Mouse (Mus musculus) ES-CJ7 (cell line): ENCODE measurements around the gene Ggt6.

Experiments
- DNase-seq: peaks from one replicate; pipeline ENCODE4 v3.0.0; 2011; ENCODE audit warnings: low read depth, low spot score

Gene Ggt6

GRCm38 (mm10) chr11:72411093-72411921 lies 24.0 kb upstream of the Ggt6 start, which contains the start of gene Smtnl2:
Gene Smtnl2, minus strand, starts transcription at chr11:72411713.
- peak; percentile 91 for DNase-seq

DNA sequence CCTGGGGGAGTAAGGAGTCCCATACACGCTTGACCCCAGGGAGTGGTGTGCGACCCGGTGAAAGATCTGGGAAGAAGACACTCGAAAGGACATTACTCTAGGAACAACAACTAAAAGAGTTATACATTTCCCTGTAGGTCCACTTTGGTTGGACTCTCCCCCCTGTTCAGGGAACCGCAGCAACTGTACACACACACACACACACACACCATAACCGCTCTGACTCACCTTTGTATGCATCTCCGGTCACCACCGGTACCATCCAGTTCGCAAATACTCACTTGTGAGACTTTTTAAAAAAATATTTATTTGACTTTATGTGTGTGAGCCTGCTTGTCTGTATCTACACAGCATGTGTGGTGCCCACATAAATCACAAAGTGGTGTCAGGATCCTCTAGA lies 23.4 kb upstream of the Ggt6 start:
- no peak for DNase-seq

DNA sequence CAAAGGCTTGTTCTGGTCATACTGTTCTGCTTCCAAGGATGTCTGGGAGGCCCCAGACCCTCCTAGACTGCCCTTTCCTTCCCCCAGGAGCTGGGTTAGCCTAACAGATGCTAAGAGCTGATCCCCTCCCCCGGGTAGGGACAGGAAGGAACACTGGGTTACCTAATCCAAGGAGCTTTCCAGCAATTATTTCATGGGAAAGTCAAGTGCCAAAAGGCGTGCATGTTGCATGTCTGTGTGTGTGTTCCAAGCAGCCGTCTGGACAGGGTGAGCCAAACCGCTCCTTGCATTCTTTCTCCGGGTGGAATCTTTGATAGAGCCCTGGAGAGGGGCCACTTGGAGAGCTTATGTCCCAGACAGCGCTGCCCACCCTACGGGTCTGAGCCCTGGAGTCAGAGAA lies 22.3 kb upstream of the Ggt6 start:
- no peak for DNase-seq

GRCm38 (mm10) chr11:72413601-72414190 lies 21.6 kb upstream of the Ggt6 start:
- no peak for DNase-seq

GRCm38 (mm10) chr11:72415155-72415554 lies 20.2 kb upstream of the Ggt6 start:
- DNase-seq: no peak

DNA sequence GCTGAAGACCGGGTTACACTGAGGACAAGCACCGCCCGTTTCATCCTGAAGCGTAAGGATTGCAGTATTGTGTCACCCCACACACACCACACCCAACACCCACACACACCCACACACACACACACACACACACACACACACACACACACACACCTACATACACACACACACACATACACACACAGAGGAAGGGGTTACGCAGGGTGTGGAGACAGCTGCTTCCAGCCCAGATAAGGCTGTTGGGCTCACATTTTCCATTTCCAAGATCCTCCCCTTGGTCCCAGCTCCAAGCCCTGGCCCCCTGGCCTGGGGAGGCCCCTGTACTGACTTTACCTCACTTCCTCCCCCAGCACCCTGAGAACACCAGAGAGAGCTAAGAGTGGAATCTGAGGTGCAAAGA lies 18.7 kb upstream of the Ggt6 start:
- no peak for DNase-seq

DNA sequence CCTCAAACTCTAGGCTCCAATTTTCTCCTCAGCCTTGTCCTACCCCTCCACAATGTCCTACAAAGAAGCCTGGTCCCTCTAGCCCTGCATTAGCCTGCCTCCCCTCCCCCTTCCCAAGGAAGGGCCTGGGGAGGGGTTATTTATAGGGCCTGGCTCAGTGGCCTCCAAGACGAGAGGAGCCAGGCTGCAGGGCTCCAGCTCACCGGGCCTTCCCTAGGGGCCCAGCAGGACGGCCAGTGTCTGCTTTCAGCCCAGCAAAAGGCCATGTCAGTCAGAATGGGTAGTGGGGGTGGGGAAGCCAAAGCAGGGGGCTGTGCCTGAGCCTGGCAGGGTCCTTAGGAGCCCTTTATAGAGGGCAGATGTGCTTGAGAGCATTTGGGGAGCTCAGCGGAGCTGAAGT lies 17.9 kb upstream of the Ggt6 start:
- no peak for DNase-seq

DNA sequence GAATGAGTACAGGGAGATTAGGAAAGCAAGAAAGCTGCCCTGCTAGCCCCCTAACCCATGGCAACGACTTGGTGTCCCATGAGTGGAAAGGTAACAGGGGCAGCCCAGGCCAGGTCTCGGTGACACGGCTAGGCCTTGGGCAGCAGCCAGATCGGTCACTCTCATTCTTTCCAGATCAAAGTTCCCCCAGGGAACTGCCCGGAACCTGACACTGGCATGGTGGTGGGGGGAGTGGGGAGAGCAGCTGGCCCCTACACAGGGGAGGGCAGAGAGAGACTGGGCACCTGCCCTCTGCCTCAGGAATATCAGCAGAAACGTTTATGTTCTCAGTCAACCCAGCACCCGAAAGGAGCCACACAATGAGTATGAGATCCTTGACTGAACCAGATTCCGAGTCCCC lies 17.1 kb upstream of the Ggt6 start:
- DNase-seq: no peak

DNA sequence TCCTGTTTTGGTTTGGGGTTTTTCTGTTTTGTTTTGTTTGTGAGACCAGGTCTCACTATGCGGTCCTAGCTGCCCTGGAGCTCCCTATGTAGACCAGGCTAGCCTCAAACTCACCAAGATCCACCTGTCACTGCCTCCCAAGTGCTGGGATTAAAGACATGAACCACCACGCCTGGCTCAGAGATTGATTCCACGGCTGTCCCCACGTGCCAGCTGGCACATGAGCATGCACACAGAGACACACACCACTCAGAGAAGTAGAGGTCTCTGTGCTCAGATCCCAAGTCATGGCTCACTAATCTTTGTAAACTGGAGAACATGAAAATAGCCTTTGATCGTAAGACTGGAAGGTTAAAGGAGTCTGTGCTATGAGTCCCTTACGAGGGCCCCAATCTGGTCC lies 16.3 kb upstream of the Ggt6 start:
- DNase-seq: no peak

- peak; percentile 97 for DNase-seq
Measured at GRCm38 (mm10) chr11:72420460-72421122, 14.7 kb upstream of the Ggt6 start.

DNA sequence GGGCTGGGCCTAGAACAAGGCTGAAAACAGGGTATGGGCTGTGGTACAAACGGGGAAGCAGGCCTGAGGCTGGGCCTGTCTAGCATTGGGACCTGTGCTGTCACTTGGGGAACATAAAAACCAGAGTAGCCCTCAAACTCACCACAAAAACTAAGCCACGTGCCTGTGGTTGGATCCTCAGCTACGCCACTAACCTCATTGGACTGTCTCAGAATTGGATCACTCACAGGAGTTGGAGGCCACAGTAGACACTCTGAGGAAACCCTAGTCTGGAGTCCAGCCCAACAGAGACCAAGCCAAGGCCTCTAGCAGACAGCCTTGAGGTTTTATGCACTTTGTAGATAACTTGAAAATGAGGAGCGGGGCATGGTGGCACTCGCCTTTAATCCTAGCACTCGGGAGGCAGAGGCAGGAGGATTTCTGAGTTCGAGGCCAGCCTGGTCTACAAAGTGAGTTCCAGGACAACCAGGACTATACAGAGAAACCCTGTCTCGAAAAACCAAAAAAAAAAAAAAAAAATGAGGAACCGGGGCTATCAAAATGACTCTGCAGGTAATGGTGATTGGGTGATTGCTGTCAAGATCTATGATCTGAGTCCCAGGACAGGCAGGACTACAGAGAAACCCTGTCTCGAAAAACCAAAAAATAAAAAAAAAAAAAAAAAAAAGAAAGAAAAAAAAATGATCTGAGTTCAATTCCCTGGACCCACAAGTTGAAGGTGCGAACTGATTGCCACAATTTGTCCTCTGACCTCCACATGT lies 13.6 kb upstream of the Ggt6 start:
- DNase-seq: no peak

- peak; percentile 60 for DNase-seq
Measured at GRCm38 (mm10) chr11:72423686-72424085, 11.6 kb upstream of the Ggt6 start.

- no peak for DNase-seq
Measured at GRCm38 (mm10) chr11:72425201-72425600, 10.1 kb upstream of the Ggt6 start.

DNA sequence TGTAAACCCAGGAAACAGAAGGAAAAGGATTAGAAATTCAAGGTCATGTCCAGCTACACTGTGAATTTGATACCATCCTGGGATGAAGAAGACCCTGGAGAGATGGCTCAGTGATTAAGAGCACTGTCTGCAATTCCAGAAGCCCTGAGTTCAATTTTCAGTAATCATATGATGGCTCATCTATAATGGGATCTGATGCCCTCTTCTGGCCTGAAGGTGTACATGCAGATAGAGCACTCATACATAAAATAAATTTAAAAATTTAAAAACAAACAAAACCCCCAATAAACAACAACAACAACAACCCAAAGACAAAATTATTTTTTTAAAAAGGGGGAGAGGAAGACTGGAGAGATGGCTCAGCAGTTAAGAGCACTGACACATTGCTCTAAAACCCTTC lies 8.4 kb upstream of the Ggt6 start:
- DNase-seq: no peak

DNA sequence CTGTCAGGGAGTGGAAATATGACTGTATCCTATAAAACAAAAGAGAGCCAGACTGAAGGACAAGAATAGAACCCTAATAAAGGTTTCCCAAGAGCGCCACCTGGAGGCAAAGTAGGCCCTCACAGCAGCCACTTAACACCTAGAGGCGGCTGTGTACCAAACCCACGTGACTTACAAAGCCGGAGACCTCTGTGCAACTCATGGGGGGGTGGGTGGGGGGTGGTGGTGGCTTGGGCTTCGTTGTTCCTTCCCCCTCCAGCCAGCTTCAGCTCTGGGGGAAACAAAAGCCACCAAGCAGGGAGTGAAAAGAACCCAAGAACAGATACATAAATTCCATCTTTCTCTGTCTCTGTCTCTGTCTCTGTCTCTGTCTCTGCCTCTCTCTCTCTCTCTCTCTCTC lies 6.6 kb upstream of the Ggt6 start:
- DNase-seq: peak; percentile 90

DNA sequence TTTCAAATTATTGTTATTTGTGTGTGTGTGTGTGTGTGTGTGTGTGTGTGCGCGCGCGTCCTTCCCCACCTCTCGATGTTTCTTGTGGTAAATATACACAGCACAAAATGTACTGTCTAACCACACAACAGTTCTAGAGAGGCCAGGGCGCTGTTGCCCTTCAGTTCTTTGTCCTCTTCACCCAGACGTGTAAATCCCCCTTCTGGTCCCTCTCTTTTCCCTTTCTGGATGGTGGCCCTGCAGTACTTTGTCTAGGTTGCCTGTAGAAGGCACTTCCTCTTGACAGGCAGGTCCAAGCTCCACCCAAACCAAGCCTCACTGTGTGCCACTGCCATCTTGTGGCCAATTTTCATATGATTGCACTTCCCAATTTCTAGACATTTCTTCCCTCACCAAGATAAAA lies 6.0 kb upstream of the Ggt6 start:
- DNase-seq: peak; percentile 93

- DNase-seq: peak; percentile 59
Measured at GRCm38 (mm10) chr11:72430311-72431068, 4.8 kb upstream of the Ggt6 start.

DNA sequence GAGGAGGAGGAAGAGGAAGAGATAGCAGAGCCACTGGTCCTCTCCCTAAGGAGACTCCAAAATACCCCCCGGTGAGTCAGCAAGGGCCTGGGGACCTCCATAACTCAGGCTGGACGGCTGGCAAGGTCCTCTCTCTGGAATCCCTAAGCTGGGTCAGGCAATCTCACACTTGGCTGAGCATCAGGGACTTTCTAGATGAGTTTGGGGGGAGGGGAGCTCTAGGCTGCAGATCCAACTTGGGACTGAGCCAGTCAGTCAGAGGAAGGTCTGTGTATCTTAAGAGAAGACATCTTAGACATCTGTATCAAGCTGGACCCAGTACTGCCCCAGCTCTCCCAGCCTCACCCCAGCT lies 344 bp downstream of the Ggt6 start:
- DNase-seq: no peak

DNA sequence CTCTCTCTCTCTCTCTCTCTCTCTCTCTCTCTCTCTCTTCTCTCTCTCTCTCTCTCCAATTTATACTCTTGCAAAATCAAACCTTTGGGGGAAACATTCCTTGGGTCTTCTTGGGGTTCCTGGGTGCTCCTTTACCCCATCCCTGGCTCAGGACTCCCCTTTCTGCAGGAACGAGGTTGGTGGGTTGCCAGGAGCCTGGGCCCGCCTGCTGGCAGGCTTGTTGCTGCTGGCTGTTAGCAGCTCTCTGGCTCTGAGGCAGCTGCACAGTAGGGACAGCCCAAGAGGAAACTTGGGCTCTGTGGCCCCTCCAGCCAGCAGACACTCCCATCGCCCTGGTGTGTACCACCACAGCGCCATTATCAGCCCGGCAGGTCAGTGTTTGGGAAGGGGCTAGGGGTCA lies 945 bp downstream of the Ggt6 start:
- DNase-seq: no peak

GRCm38 (mm10) chr11:72436756-72437650 lies 1.7 kb downstream of the Ggt6 start:
- no peak for DNase-seq
